20 mouse cellular contexts compared by ENCODE assay signal in genomic region chr4:137097984-137098327, GRCm38 (mm10). TPM values are rescaled to one million over a fixed set of nuclear protein-coding genes. Genes with fewer than 3 reads are reported as not detected.
DNase-seq lines count a peak whose midpoint lies in the region; ATAC-seq and TF ChIP-seq lines count a peak whose summit lies in the region.
"Had no signal": no experiment of that assay in that cellular context is flagged by ENCODE, and none has a peak within 500 bp of the region (broad histone marks: within the 10 kb centered on the region; RNA-seq: fewer than 3 reads in every experiment).

No protein-coding gene starts in this region.

- no peak overlapping the region for H3K27ac ChIP-seq in embryonic facial prominence, embryonic 11.5 days (replicated peaks; ENCODE audit: low read depth, low read length)
- H3K27ac ChIP-seq in embryonic facial prominence, embryonic 10.5 days (replicated peaks) = no peak overlapping the region
- no peak overlapping the region for H3K27ac ChIP-seq in midbrain, embryonic 11.5 days (ENCODE audit: low read depth, low read length)
- no peak overlapping the region for H3K27ac ChIP-seq in midbrain, embryonic 13.5 days
- peak overlapping the region; percentile 18; the same call in 1 of the 2 replicates for H3K27ac ChIP-seq in stomach, postnatal 0 days (replicated peaks)
- H3K27ac ChIP-seq: embryonic facial prominence, embryonic 12.5 days; hindbrain, embryonic 12.5 days; hindbrain, embryonic 15.5 days had no signal

- no peak for TF ChIP-seq CTCF in stomach, postnatal 0 days (IDR thresholded peaks at IDR 0.05; ENCODE audit: low read depth)

- DNase-seq in embryonic facial prominence, embryonic 11.5 days (ENCODE audit: low spot score) = no peak
- DNase-seq in embryonic facial prominence, embryonic 10.5 days (ENCODE audit: low spot score) = no peak
- peak; percentile 33 for DNase-seq in midbrain, embryonic 11.5 days (ENCODE audit: low spot score, missing footprints)
- no peak for DNase-seq in stomach, postnatal 0 days (ENCODE audit: low spot score)
- DNase-seq: adrenal gland, adult 8-10 months; adrenal gland, postnatal 25 days; cerebellum, adult 11-12 months; cerebellum, adult 8-10 months; cerebellum, postnatal 36 days; embryo, embryonic 11 days; gastrocnemius, postnatal 10 days; heart, adult 11 months had no signal

- WGBS in embryonic facial prominence, embryonic 11.5 days = 62% methylated on average over 4 of the region's 4 CpGs
- WGBS in embryonic facial prominence, embryonic 10.5 days = 76% methylated on average over 4 of the region's 4 CpGs
- 82% methylated on average over 4 of the region's 4 CpGs for WGBS in midbrain, embryonic 11.5 days
- 84% methylated on average over 4 of the region's 4 CpGs for WGBS in midbrain, embryonic 13.5 days
- WGBS in stomach, postnatal 0 days = 33% methylated on average over 4 of the region's 4 CpGs

- no peaks in the 10 kb centered on the region for H3K9me3 ChIP-seq in embryonic facial prominence, embryonic 11.5 days (replicated peaks; ENCODE audit: control insufficient read depth, low read length)
- no peaks in the 10 kb centered on the region for H3K9me3 ChIP-seq in embryonic facial prominence, embryonic 10.5 days
- H3K9me3 ChIP-seq in midbrain, embryonic 11.5 days (ENCODE audit: control insufficient read depth, low read length) = no peaks in the 10 kb centered on the region
- no peaks in the 10 kb centered on the region; the same call in 1 of the 2 replicates for H3K9me3 ChIP-seq in midbrain, embryonic 13.5 days
- H3K9me3 ChIP-seq in stomach, postnatal 0 days (ENCODE audit: control insufficient read depth, low read length) = no peaks in the 10 kb centered on the region
- H3K9me3 ChIP-seq: embryonic facial prominence, embryonic 12.5 days; hindbrain, embryonic 12.5 days; hindbrain, embryonic 15.5 days had no signal

- H3K9ac ChIP-seq in embryonic facial prominence, embryonic 11.5 days (replicated peaks; ENCODE audit: low read length) = no peak overlapping the region
- no peak overlapping the region for H3K9ac ChIP-seq in midbrain, embryonic 11.5 days (ENCODE audit: low read length)
- H3K9ac ChIP-seq in midbrain, embryonic 13.5 days (replicated peaks) = no peak overlapping the region
- H3K9ac ChIP-seq in stomach, postnatal 0 days (ENCODE audit: low read length) = no peak overlapping the region
- H3K9ac ChIP-seq: embryonic facial prominence, embryonic 12.5 days; hindbrain, embryonic 12.5 days; hindbrain, embryonic 15.5 days had no signal

- no peaks in the 10 kb centered on the region for H3K36me3 ChIP-seq in embryonic facial prominence, embryonic 11.5 days (replicated peaks; ENCODE audit: control insufficient read depth, insufficient read depth, low read depth, low read length)
- no peaks in the 10 kb centered on the region for H3K36me3 ChIP-seq in embryonic facial prominence, embryonic 10.5 days (replicated peaks)
- no peaks in the 10 kb centered on the region for H3K36me3 ChIP-seq in midbrain, embryonic 11.5 days (ENCODE audit: control insufficient read depth, insufficient read depth, low read length)
- H3K36me3 ChIP-seq in midbrain, embryonic 13.5 days = no peaks in the 10 kb centered on the region
- no peaks in the 10 kb centered on the region for H3K36me3 ChIP-seq in stomach, postnatal 0 days (ENCODE audit: control insufficient read depth, insufficient read depth, low read length)
- H3K36me3 ChIP-seq: embryonic facial prominence, embryonic 12.5 days; hindbrain, embryonic 12.5 days; hindbrain, embryonic 15.5 days had no signal

- no peak overlapping the region for H3K4me3 ChIP-seq in embryonic facial prominence, embryonic 11.5 days (ENCODE audit: low read depth, low read length)
- H3K4me3 ChIP-seq in embryonic facial prominence, embryonic 10.5 days = no peak overlapping the region
- no peak overlapping the region for H3K4me3 ChIP-seq in midbrain, embryonic 11.5 days (ENCODE audit: low read depth, low read length)
- no peak overlapping the region for H3K4me3 ChIP-seq in midbrain, embryonic 13.5 days (replicated peaks)
- H3K4me3 ChIP-seq in stomach, postnatal 0 days (ENCODE audit: low read depth, low read length) = no peak overlapping the region
- H3K4me3 ChIP-seq: embryonic facial prominence, embryonic 12.5 days; hindbrain, embryonic 12.5 days; hindbrain, embryonic 15.5 days had no signal

- TF ChIP-seq EP300 in stomach, postnatal 0 days (optimal IDR thresholded peaks at IDR 0.05) = no peak

- H3K27me3 ChIP-seq in embryonic facial prominence, embryonic 11.5 days (ENCODE audit: control insufficient read depth, insufficient read depth, low read length) = no peaks in the 10 kb centered on the region
- no peaks in the 10 kb centered on the region for H3K27me3 ChIP-seq in embryonic facial prominence, embryonic 10.5 days (replicated peaks; ENCODE audit: low read depth, poor library complexity, severe bottlenecking)
- H3K27me3 ChIP-seq in midbrain, embryonic 11.5 days (ENCODE audit: control insufficient read depth, insufficient read depth, low read length) = no peaks in the 10 kb centered on the region
- H3K27me3 ChIP-seq in midbrain, embryonic 13.5 days = no peaks in the 10 kb centered on the region
- no peaks in the 10 kb centered on the region for H3K27me3 ChIP-seq in stomach, postnatal 0 days (ENCODE audit: control insufficient read depth, insufficient read depth, low read length)
- H3K27me3 ChIP-seq: embryonic facial prominence, embryonic 12.5 days; hindbrain, embryonic 12.5 days; hindbrain, embryonic 15.5 days had no signal

- ATAC-seq in embryonic facial prominence, embryonic 11.5 days (replicated peaks; ENCODE audit: insufficient number of reproducible peaks, low FRiP score, low TSS enrichment, low read depth) = 0 out of 2 replicates have a peak, but pooled peaks have one; percentile 70
- ATAC-seq in midbrain, embryonic 11.5 days (ENCODE audit: low FRiP score) = no peak
- ATAC-seq in midbrain, embryonic 13.5 days = no peak
- peak; percentile 65 for ATAC-seq in stomach, postnatal 0 days (ENCODE audit: low FRiP score, low TSS enrichment)
- no peak for ATAC-seq in monocyte, adult 5-6 weeks (replicated peaks; ENCODE audit: insufficient number of reproducible peaks, low FRiP score, low TSS enrichment, poor library complexity, severe bottlenecking)
- ATAC-seq: activated CD4-positive, CD25-positive, alpha-beta regulatory T cell, adult 4 months; forebrain, embryonic 14.5 days had no signal

- no peak overlapping the region for H3K4me2 ChIP-seq in embryonic facial prominence, embryonic 11.5 days (ENCODE audit: low read depth, low read length)
- no peak overlapping the region for H3K4me2 ChIP-seq in midbrain, embryonic 11.5 days
- H3K4me2 ChIP-seq in midbrain, embryonic 13.5 days (replicated peaks) = no peak overlapping the region
- no peak overlapping the region for H3K4me2 ChIP-seq in stomach, postnatal 0 days (replicated peaks; ENCODE audit: low read depth)
- H3K4me2 ChIP-seq: embryonic facial prominence, embryonic 12.5 days; heart, embryonic 11.5 days; hindbrain, embryonic 12.5 days; hindbrain, embryonic 15.5 days had no signal

- H3K4me1 ChIP-seq in embryonic facial prominence, embryonic 11.5 days (ENCODE audit: control insufficient read depth, insufficient read depth, low read length) = no peaks in the 10 kb centered on the region
- peaks cover 20% of the 10 kb centered on the region for H3K4me1 ChIP-seq in embryonic facial prominence, embryonic 10.5 days
- no peaks in the 10 kb centered on the region for H3K4me1 ChIP-seq in midbrain, embryonic 11.5 days (ENCODE audit: control insufficient read depth, insufficient read depth, low read length)
- H3K4me1 ChIP-seq in midbrain, embryonic 13.5 days (replicated peaks) = peaks cover 4% of the 10 kb centered on the region; the same call in 1 of the 2 replicates
- H3K4me1 ChIP-seq in stomach, postnatal 0 days (replicated peaks; ENCODE audit: control insufficient read depth, insufficient read depth) = no peaks in the 10 kb centered on the region
- H3K4me1 ChIP-seq: hindbrain, embryonic 15.5 days had no signal

RNA-seq across cellular contexts. Expression of gene Zbtb40, which starts 49.4 kb away (rescaled TPM):
- polyA plus RNA-seq in embryonic facial prominence, embryonic 11.5 days (2014; fragmentation: Nextera tagmentation; extraction: Ambion mirVana) = 3.0 and 3.3 TPM in 2 replicates
- 6.5 TPM in 2 replicates for polyA plus RNA-seq in embryonic facial prominence, embryonic 10.5 days (2016; fragmentation: Nextera tagmentation; extraction: Ambion mirVana)
- 3.4 and 4.2 TPM in 2 replicates for polyA plus RNA-seq in midbrain, embryonic 11.5 days (2014; fragmentation: Nextera tagmentation; extraction: Ambion mirVana)
- polyA plus RNA-seq in midbrain, embryonic 13.5 days (2015; fragmentation: Nextera tagmentation; extraction: Ambion mirVana) = 4.2 and 5.3 TPM in 2 replicates
- 0.86 and 0.87 TPM in 2 replicates for polyA plus RNA-seq in stomach, postnatal 0 days (2015; fragmentation: Nextera tagmentation; extraction: Ambion mirVana)
- total RNA-seq in monocyte, adult 5-6 weeks (2017) = 5.5 to 12.1 TPM (median 9.0 TPM) in 3 replicates

Comparison
In these comparisons a context has a peak if more than half of its experiments do, and no peak if none do; other contexts are left out.
1. ATAC-seq: peak in embryonic facial prominence, embryonic 11.5 days (single experiment) and stomach, postnatal 0 days (single experiment); none in midbrain, embryonic 11.5 days (single experiment), midbrain, embryonic 13.5 days (single experiment) and monocyte, adult 5-6 weeks (single experiment).